Comparison of ENCODE assay signal across 8 mouse cellular contexts in genomic region chr2:167062965-167063880, GRCm38 (mm10). TPM values are rescaled to one million over a fixed set of nuclear protein-coding genes. Genes with fewer than 3 reads are reported as not detected.
A peak's percentile ranks its signal among the peaks of the same experiment; 100 is the strongest.
DNase-seq lines count a peak whose midpoint lies in the region; ATAC-seq and TF ChIP-seq lines count a peak whose summit lies in the region.

Gene Znfx1, minus strand, starts transcription at chr2:167063015.

- peak; percentile 99; the same call in 1 of the 2 replicates for TF ChIP-seq POLR2A in brain, embryonic 14.5 days (IDR thresholded peaks at IDR 0.05; ENCODE audit: borderline replicate concordance, extremely low read depth, insufficient read depth, insufficient read length, poor library complexity, severe bottlenecking)

- peak; percentile 1; the same call in 1 of the 2 replicates for TF ChIP-seq CTCF in brain, embryonic 14.5 days (IDR thresholded peaks at IDR 0.05; ENCODE audit: borderline replicate concordance, extremely low read depth, insufficient read depth, insufficient read length)
- no peak; the same call in 1 of the 2 replicates for TF ChIP-seq CTCF in kidney, postnatal 0 days (IDR thresholded peaks at IDR 0.05; ENCODE audit: low read depth)

- H3K4me3 ChIP-seq in erythroblast, embryonic 14.5 days (replicated peaks), result peak within 1 kb of the TSS; percentile 88
- H3K4me3 ChIP-seq in heart, embryonic 12.5 days, result peak within 1 kb of the TSS; percentile 89
- H3K4me3 ChIP-seq in kidney, postnatal 0 days (replicated peaks; ENCODE audit: low read depth, low read length), result peak within 1 kb of the TSS; percentile 85
- peak within 1 kb of the TSS; percentile 74 for H3K4me3 ChIP-seq in liver, embryonic 11.5 days (ENCODE audit: low read depth, low read length)
- H3K4me3 ChIP-seq in stomach, embryonic 14.5 days (ENCODE audit: low read depth, low read length), result peak within 1 kb of the TSS; percentile 72

- peaks cover 75% of the 10 kb centered on the region for H3K36me3 ChIP-seq in erythroblast, embryonic 14.5 days (ENCODE audit: control insufficient read depth)
- H3K36me3 ChIP-seq in heart, embryonic 12.5 days, result peaks cover 31% of the 10 kb centered on the region
- peaks cover 17% of the 10 kb centered on the region; the same call in 1 of the 2 replicates for H3K36me3 ChIP-seq in kidney, postnatal 0 days (ENCODE audit: insufficient read depth, low read length)
- H3K36me3 ChIP-seq in liver, embryonic 11.5 days (ENCODE audit: control insufficient read depth, insufficient read depth, low read length), result peaks cover 24% of the 10 kb centered on the region
- H3K36me3 ChIP-seq in stomach, embryonic 14.5 days (ENCODE audit: control insufficient read depth, insufficient read depth, low read length), result peaks cover 16% of the 10 kb centered on the region

- peak within 1 kb of the TSS; percentile 98 for H3K9ac ChIP-seq in heart, embryonic 12.5 days
- peak within 1 kb of the TSS; percentile 87 for H3K9ac ChIP-seq in kidney, postnatal 0 days (ENCODE audit: low read depth, low read length)
- H3K9ac ChIP-seq in liver, embryonic 11.5 days (ENCODE audit: low read depth, low read length), result peak within 1 kb of the TSS; percentile 100
- peak within 1 kb of the TSS; percentile 81 for H3K9ac ChIP-seq in stomach, embryonic 14.5 days (replicated peaks; ENCODE audit: low read depth, low read length)

- H3K27ac ChIP-seq in heart, embryonic 12.5 days (ENCODE audit: poor library complexity, severe bottlenecking), result peak within 1 kb of the TSS; percentile 96
- H3K27ac ChIP-seq in kidney, postnatal 0 days, result peak within 1 kb of the TSS; percentile 96
- peak within 1 kb of the TSS; percentile 99 for H3K27ac ChIP-seq in liver, embryonic 11.5 days (ENCODE audit: low read depth, low read length)
- H3K27ac ChIP-seq in stomach, embryonic 14.5 days (ENCODE audit: low read length), result peak within 1 kb of the TSS; percentile 89

- H3K4me2 ChIP-seq in heart, embryonic 12.5 days, result peak within 1 kb of the TSS; percentile 93
- peak within 1 kb of the TSS; percentile 67 for H3K4me2 ChIP-seq in kidney, postnatal 0 days (ENCODE audit: low read length)
- H3K4me2 ChIP-seq in liver, embryonic 11.5 days, result peak within 1 kb of the TSS; percentile 85
- peak within 1 kb of the TSS; percentile 83 for H3K4me2 ChIP-seq in stomach, embryonic 14.5 days (replicated peaks; ENCODE audit: low read depth, low read length)

- WGBS in heart, embryonic 12.5 days, result under 1% methylated on average over 57 of the region's 57 CpGs
- under 1% methylated on average over 57 of the region's 57 CpGs for WGBS in kidney, postnatal 0 days
- WGBS in liver, embryonic 11.5 days, result under 1% methylated on average over 57 of the region's 57 CpGs
- WGBS in stomach, embryonic 14.5 days, result under 1% methylated on average over 51 of the region's 57 CpGs

- DNase-seq in B cell, adult 2 months, result peak; percentile 97 to 98
- peak; percentile 98 for DNase-seq in brain, embryonic 14.5 days (ENCODE audit: low read depth)
- DNase-seq in kidney, postnatal 0 days (ENCODE audit: low spot score), result peak; percentile 98
- DNase-seq in liver, embryonic 11.5 days (ENCODE audit: low spot score), result peak; percentile 99
- DNase-seq in naive thymus-derived CD4-positive, alpha-beta T cell, adult 2 months (ENCODE audit: low read depth), result peak; percentile 98

- no peaks in the 10 kb centered on the region for H3K9me3 ChIP-seq in erythroblast, embryonic 14.5 days (ENCODE audit: control insufficient read depth, low read length)
- H3K9me3 ChIP-seq in heart, embryonic 12.5 days (replicated peaks), result no peaks in the 10 kb centered on the region
- no peaks in the 10 kb centered on the region for H3K9me3 ChIP-seq in kidney, postnatal 0 days (replicated peaks; ENCODE audit: low read length)
- H3K9me3 ChIP-seq in liver, embryonic 11.5 days (ENCODE audit: control insufficient read depth, low read length), result no peaks in the 10 kb centered on the region
- no peaks in the 10 kb centered on the region for H3K9me3 ChIP-seq in stomach, embryonic 14.5 days (ENCODE audit: control insufficient read depth, low read depth, low read length)

- peak; percentile 95 for ATAC-seq in heart, embryonic 12.5 days (ENCODE audit: insufficient number of reproducible peaks, low FRiP score)
- ATAC-seq in kidney, postnatal 0 days (replicated peaks; ENCODE audit: low FRiP score, low read depth), result peak; percentile 93
- peak; percentile 84 for ATAC-seq in liver, embryonic 11.5 days (replicated peaks; ENCODE audit: low FRiP score)
- peak; percentile 92 for ATAC-seq in stomach, embryonic 14.5 days (ENCODE audit: insufficient number of reproducible peaks, insufficient read depth, low FRiP score, low read depth)

- H3K4me1 ChIP-seq in erythroblast, embryonic 14.5 days (ENCODE audit: control insufficient read depth), result peaks cover 70% of the 10 kb centered on the region
- peaks cover 29% of the 10 kb centered on the region for H3K4me1 ChIP-seq in heart, embryonic 12.5 days (replicated peaks)
- peaks cover 21% of the 10 kb centered on the region for H3K4me1 ChIP-seq in kidney, postnatal 0 days (replicated peaks; ENCODE audit: insufficient read depth, low read length)
- H3K4me1 ChIP-seq in liver, embryonic 11.5 days (replicated peaks; ENCODE audit: control insufficient read depth, insufficient read depth, low read length), result peaks cover 31% of the 10 kb centered on the region
- peaks cover 25% of the 10 kb centered on the region for H3K4me1 ChIP-seq in stomach, embryonic 14.5 days (ENCODE audit: control insufficient read depth, insufficient read depth, low read length)

- no peaks in the 10 kb centered on the region for H3K27me3 ChIP-seq in erythroblast, embryonic 14.5 days (ENCODE audit: control insufficient read depth)
- H3K27me3 ChIP-seq in heart, embryonic 12.5 days (replicated peaks), result no peaks in the 10 kb centered on the region
- H3K27me3 ChIP-seq in kidney, postnatal 0 days (ENCODE audit: insufficient read depth, low read length), result no peaks in the 10 kb centered on the region
- no peaks in the 10 kb centered on the region for H3K27me3 ChIP-seq in liver, embryonic 11.5 days (replicated peaks; ENCODE audit: control insufficient read depth, insufficient read depth, low read length)
- no peaks in the 10 kb centered on the region for H3K27me3 ChIP-seq in stomach, embryonic 14.5 days (ENCODE audit: control insufficient read depth, insufficient read depth, low read length)

RNA-seq across cellular contexts. Expression of gene Znfx1, which starts in this region (rescaled TPM):
- polyA plus RNA-seq in brain, embryonic 14.5 days (2012; rRNA removed), result 10.5 and 16.8 TPM in 2 replicates
- polyA plus RNA-seq in erythroblast, embryonic 14.5 days (2012), result 1.1 and 1.5 TPM in 2 replicates
- polyA plus RNA-seq in heart, embryonic 12.5 days (2016; fragmentation: Nextera tagmentation; extraction: Ambion mirVana), result 9.8 and 10.4 TPM in 2 replicates
- 10.7 and 11.8 TPM in 2 replicates for polyA plus RNA-seq in kidney, postnatal 0 days (2015; fragmentation: Nextera tagmentation; extraction: Ambion mirVana)
- polyA plus RNA-seq in liver, embryonic 11.5 days (2014; fragmentation: Nextera tagmentation; extraction: Ambion mirVana), result 10.1 and 11.2 TPM in 2 replicates
- polyA plus RNA-seq in stomach, embryonic 14.5 days (2014; fragmentation: Nextera tagmentation; extraction: Ambion mirVana), result 6.7 TPM in 2 replicates

Comparison
In these comparisons a context has a peak if more than half of its experiments do, and no peak if none do; other contexts are left out.
1. Peak in every context shown above with its lines: DNase-seq, ATAC-seq, H3K4me3 ChIP-seq and H3K27ac ChIP-seq.